Mouse (Mus musculus) layer of hippocampus, adult 2 months (tissue): Measurements from ENCODE around the gene Vmn1r72. TPM values are rescaled to one million over a fixed set of nuclear protein-coding genes. Genes with fewer than 3 reads are reported as not detected.
"Not testable (repeated sequence)": the region's sequence is repeated elsewhere in the genome, so short reads cannot be mapped to it uniquely, and the experiment has no call there.

ENCODE experiments used
- DNase-seq, 2 experiments: peaks; one replicate each; pipeline ENCODE4 v3.0.0; 2022; ENCODE audit warnings: low spot score in 2 of 2
- H3K27ac ChIP-seq: fragments of 200-600 bp; 2 replicates; pipeline ENCODE4 v1.8.1; 2022
- H3K4me3 ChIP-seq: fragments of 200-600 bp; 2 replicates; pipeline ENCODE4 v1.8.1; 2022; ENCODE audit warnings: mild to moderate bottlenecking
- long read RNA-seq, 2 experiments: library from polyadenylated mRNA; stranded (forward); transcript quantifications; one replicate each; pipeline ENCODE4 v2.0.0; 2021; ENCODE audit warnings: borderline mapping rate in 2 of 2
- total RNA-seq, 2 experiments: library from RNA; stranded (reverse); gene quantifications; 2 replicates each; pipeline ENCODE4 v1.2.3; 2021

Vmn1r72 gene
- total RNA-seq, result not detected
- long read RNA-seq, experiment 1, result 0 reads
- long read RNA-seq, experiment 2, result 0 reads

- not testable (repeated sequence) for DNase-seq, H3K4me3 ChIP-seq, H3K27ac ChIP-seq
Measured at GRCm38 (mm10) chr7:11680047-11680446, at the start of gene Vmn1r72. Vmn1r72 (minus strand) TSS chr7:11680147.

GRCm38 (mm10) chr7:11617082-11617481 is 62.9 kb downstream of the Vmn1r72 start:
- H3K27ac ChIP-seq, DNase-seq, H3K4me3 ChIP-seq: not testable (repeated sequence)

Other genes with a start within 250 kb of the Vmn1r72 start
- gene Zscan4-ps2, start 165.8 kb downstream of the Vmn1r72 start, total RNA-seq, result not detected
- gene Zscan4-ps3, start 70.8 kb downstream of the Vmn1r72 start, total RNA-seq, result not detected
- gene Vmn1r73, start 50.1 kb upstream of the Vmn1r72 start, total RNA-seq, result not detected
- not detected for gene Vmn1r74, start 153.8 kb upstream of the Vmn1r72 start, total RNA-seq
- not detected for gene Vmn1r75, start 194.5 kb upstream of the Vmn1r72 start, total RNA-seq